Mouse (Mus musculus): ENCODE data around the gene Hsp90b1.

- no peak for TF ChIP-seq CTCF (IDR thresholded peaks at IDR 0.05; ENCODE audit: low read depth, low read length)
- TF ChIP-seq POLR2A (IDR thresholded peaks at IDR 0.05; ENCODE audit: insufficient read depth, low read length): no peak
These were observed 26.2 kb upstream of the Hsp90b1 start for GRCm38 (mm10) chr10:86731500-86731863.
